Mouse (Mus musculus) heart, embryonic 12.5 days (tissue): ENCODE data around the gene Tpcn1. TPM values are rescaled to one million over a fixed set of nuclear protein-coding genes. Genes with fewer than 3 reads are reported as not detected.

ENCODE experiments used
- ATAC-seq: fragments of 200-750 bp; cut with Nextera tagmentation; 2 replicates; pipeline ENCODE4 v1.8.0; 2017; ENCODE audit warnings: moderate TSS enrichment, moderate library complexity; ENCODE audit not compliant: insufficient number of reproducible peaks, low FRiP score
- H3K27ac ChIP-seq: fragments of 300-500 bp; sonication (generic); 2 replicates; pipeline ENCODE4 v1.5.1; 2016; ENCODE audit warnings: mild to moderate bottlenecking, moderate library complexity; ENCODE audit not compliant: poor library complexity, severe bottlenecking
- H3K27me3 ChIP-seq: fragments of 300-500 bp; sonication (generic); replicated peaks from 2 replicates; pipeline ENCODE4 v1.6.1; 2016; ENCODE audit warnings: mild to moderate bottlenecking, moderate library complexity
- H3K36me3 ChIP-seq: fragments of 300-500 bp; sonication (generic); 2 replicates; pipeline ENCODE4 v1.6.1; 2016; ENCODE audit warnings: mild to moderate bottlenecking, moderate library complexity
- H3K4me1 ChIP-seq: fragments of 300-500 bp; sonication (generic); replicated peaks from 2 replicates; pipeline ENCODE4 v1.6.1; 2016; ENCODE audit warnings: mild to moderate bottlenecking
- H3K4me2 ChIP-seq: fragments of 300-500 bp; sonication (generic); 2 replicates; pipeline ENCODE4 v1.6.1; 2016; ENCODE audit warnings: mild to moderate bottlenecking, moderate library complexity
- H3K4me3 ChIP-seq: fragments of 300-500 bp; sonication (generic); 2 replicates; pipeline ENCODE4 v1.5.1; 2016; ENCODE audit warnings: mild to moderate bottlenecking
- H3K9ac ChIP-seq: fragments of 300-500 bp; sonication (generic); 2 replicates; pipeline ENCODE4 v1.6.1; 2016; ENCODE audit warnings: mild to moderate bottlenecking, moderate library complexity
- H3K9me3 ChIP-seq: fragments of 300-500 bp; sonication (generic); replicated peaks from 2 replicates; pipeline ENCODE4 v1.6.1; 2016; ENCODE audit warnings: mild to moderate bottlenecking, moderate library complexity
- WGBS: fragments of 180-500 bp; shearing (Covaris S2); methylation state at CpG from one replicate; pipeline ENCODE4 v1.1.7; 2016; 5-methylcytosine and 5-hydroxymethylcytosine counted together
- polyA plus RNA-seq: library from polyadenylated mRNA; unstranded; fragments of >200 nt; fragmentation: Nextera tagmentation; extraction: Ambion mirVana; gene quantifications from 2 replicates; pipeline ENCODE4 v1.2.1, GENCODE M21; 2016

Gene Tpcn1
- polyA plus RNA-seq, 1 experiment from 2014 or later, result 17.1 TPM

DNA sequence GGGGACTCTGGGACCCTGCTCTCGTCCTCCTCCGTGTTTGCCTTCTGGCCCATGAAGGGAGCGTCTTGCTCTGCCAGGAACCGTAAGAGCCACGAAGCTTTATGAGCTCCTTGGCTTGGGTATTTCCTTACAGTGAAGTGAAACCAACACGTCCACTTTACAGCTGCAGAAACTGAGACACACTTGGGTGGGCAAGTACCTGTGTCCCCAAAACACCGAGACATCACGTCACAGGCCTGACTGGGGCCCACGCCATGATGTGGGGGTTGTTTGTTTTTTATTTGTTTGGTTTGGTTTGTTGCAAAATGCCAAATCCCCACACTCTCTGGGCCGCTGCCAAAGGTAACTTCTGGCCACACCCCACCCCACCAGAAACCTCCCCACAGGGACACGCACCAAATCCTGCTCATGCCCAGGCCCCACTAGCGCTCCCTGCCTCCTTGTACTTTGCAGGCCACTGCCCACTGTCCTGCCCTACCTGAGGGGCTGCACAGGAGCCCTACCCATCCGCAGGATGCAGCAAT, 92.7 kb downstream of the Tpcn1 start:
- Histone ChIP-seq H3K9me3 (no peaks in the 10 kb centered on the region), H3K4me2 (no peak overlapping the region), H3K27ac (no peak overlapping the region), H3K27me3 (no peaks in the 10 kb centered on the region), H3K36me3 (peaks cover 40% of the 10 kb centered on the region), H3K4me3 (no peak overlapping the region), H3K4me1 (peaks cover 7% of the 10 kb centered on the region), H3K9ac (no peak overlapping the region)
- WGBS, result 86% methylated on average over 13 of the region's 13 CpGs
- ATAC-seq, result no peak

- H3K4me3 ChIP-seq, result no peak overlapping the region
- peaks cover 40% of the 10 kb centered on the region for H3K36me3 ChIP-seq
- no peaks in the 10 kb centered on the region for H3K9me3 ChIP-seq
- no peak overlapping the region for H3K27ac ChIP-seq
- H3K27me3 ChIP-seq, result no peaks in the 10 kb centered on the region
- 74% methylated on average over 10 of the region's 10 CpGs for WGBS
- H3K4me1 ChIP-seq, result peaks cover 12% of the 10 kb centered on the region
- ATAC-seq, result no peak
- H3K4me2 ChIP-seq, result no peak overlapping the region
- H3K9ac ChIP-seq, result no peak overlapping the region
Observed at GRCm38 (mm10) chr5:120495064-120495702, 93.3 kb downstream of the Tpcn1 start.

DNA sequence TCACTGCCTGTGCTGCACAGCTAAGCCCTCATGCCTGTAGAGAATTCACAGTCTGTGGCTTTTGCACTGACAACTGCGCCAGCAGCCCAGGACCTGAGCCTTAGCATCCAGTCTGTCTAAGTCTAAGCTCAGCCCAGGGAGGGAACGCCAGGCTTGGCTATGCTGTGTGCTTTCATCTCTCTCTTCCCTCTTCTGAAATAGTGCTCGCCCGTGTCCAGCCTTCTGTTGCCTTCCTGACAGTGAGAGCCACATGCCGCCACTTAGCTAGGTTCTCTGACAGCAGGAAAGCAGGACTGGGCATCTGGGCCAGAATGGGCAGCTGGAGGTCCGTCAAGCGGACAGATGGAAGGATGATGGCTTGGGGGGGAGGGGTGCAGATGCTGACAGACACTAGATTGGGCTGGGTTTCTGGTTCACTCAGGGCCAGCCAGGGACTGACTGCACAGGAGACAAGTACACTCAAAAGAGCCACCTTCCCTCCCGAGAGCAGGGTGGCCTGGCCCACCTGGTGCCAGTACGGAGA, 94.5 kb downstream of the Tpcn1 start:
- WGBS, result 84% methylated on average over 9 of the region's 9 CpGs
- Histone ChIP-seq H3K27me3 (no peaks in the 10 kb centered on the region), H3K4me2 (no peak overlapping the region), H3K27ac (no peak overlapping the region), H3K9ac (no peak overlapping the region), H3K9me3 (no peaks in the 10 kb centered on the region), H3K4me1 (peaks cover 12% of the 10 kb centered on the region), H3K4me3 (no peak overlapping the region), H3K36me3 (peaks cover 46% of the 10 kb centered on the region)
- no peak for ATAC-seq

DNA sequence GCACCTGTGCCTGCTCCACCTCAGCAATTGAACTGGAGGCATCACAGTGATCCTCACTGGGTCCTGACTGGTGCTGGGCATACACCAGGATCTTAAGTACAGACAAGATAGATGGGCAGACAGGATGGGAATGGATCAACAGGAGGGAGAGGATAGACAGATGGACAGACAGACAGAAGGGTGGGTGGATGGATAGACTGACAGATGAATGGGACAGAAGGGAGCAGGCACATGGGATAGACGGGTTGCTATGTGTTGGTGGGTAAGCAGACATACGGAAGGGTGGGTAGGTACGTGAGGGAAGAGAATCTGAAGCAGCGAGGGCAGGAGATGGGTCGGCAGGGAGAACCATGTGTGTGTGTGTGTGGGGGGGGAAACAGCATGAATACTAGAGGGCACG, 95.0 kb downstream of the Tpcn1 start:
- ATAC-seq, result no peak
- no peak overlapping the region for H3K27ac ChIP-seq
- H3K4me3 ChIP-seq, result no peak overlapping the region
- peaks cover 12% of the 10 kb centered on the region for H3K4me1 ChIP-seq
- no peak overlapping the region for H3K9ac ChIP-seq
- no peaks in the 10 kb centered on the region for H3K9me3 ChIP-seq
- 89% methylated on average over 6 of the region's 6 CpGs for WGBS
- H3K36me3 ChIP-seq, result peaks cover 48% of the 10 kb centered on the region
- H3K27me3 ChIP-seq, result no peaks in the 10 kb centered on the region
- no peak overlapping the region for H3K4me2 ChIP-seq

- Histone ChIP-seq H3K9me3 (no peaks in the 10 kb centered on the region), H3K9ac (no peak overlapping the region), H3K4me1 (peaks cover 12% of the 10 kb centered on the region), H3K4me3 (no peak overlapping the region), H3K27me3 (no peaks in the 10 kb centered on the region), H3K36me3 (peaks cover 51% of the 10 kb centered on the region), H3K27ac (no peak overlapping the region), H3K4me2 (no peak overlapping the region)
- no peak for ATAC-seq
- 70% methylated on average over 11 of the region's 11 CpGs for WGBS
Observed at GRCm38 (mm10) chr5:120492437-120492836, 96.0 kb downstream of the Tpcn1 start.

- ATAC-seq, result no peak
- H3K4me3 ChIP-seq, result no peak overlapping the region
- no peaks in the 10 kb centered on the region for H3K27me3 ChIP-seq
- no peaks in the 10 kb centered on the region for H3K9me3 ChIP-seq
- 58% methylated on average over 8 of the region's 8 CpGs for WGBS
- peaks cover 63% of the 10 kb centered on the region for H3K36me3 ChIP-seq
- H3K4me1 ChIP-seq, result peaks cover 12% of the 10 kb centered on the region
- H3K9ac ChIP-seq, result peak overlapping the region; percentile 9; the same call in 1 of the 2 replicates
- no peak overlapping the region; the same call in 1 of the 2 replicates for H3K4me2 ChIP-seq
- peak overlapping the region; percentile 53 for H3K27ac ChIP-seq
Observed at GRCm38 (mm10) chr5:120490679-120491192, 97.7 kb downstream of the Tpcn1 start.

DNA sequence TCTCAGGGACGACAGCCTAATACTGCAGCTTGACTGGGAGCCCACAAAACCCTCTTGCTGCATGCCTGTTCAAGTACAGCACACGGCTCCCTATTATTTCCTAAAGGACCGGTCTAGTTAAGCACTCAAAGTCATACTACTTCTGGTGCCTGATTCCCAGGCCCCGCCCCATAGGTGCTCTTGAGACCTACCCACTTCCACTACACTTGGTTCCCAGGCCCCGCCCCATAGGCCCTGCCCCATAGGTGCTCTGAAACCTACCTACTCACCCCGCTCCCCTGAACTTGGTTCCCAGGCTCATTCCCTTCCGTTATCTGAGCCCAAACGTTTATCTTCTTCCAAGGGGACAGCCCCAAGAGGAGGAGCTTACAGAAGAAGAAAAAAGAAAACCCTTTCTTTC, 100.6 kb downstream of the Tpcn1 start:
- no peaks in the 10 kb centered on the region for H3K27me3 ChIP-seq
- H3K36me3 ChIP-seq, result peaks cover 64% of the 10 kb centered on the region
- no peak overlapping the region for H3K27ac ChIP-seq
- peaks cover 12% of the 10 kb centered on the region for H3K4me1 ChIP-seq
- ATAC-seq, result no peak
- WGBS, result 77% methylated on average over 8 of the region's 8 CpGs
- no peak overlapping the region for H3K4me2 ChIP-seq
- no peaks in the 10 kb centered on the region for H3K9me3 ChIP-seq
- H3K9ac ChIP-seq, result no peak overlapping the region
- H3K4me3 ChIP-seq, result no peak overlapping the region

Other genes with a start within 250 kb of the Tpcn1 start
- gene Lhx5, start 157.0 kb downstream of the Tpcn1 start, polyA plus RNA-seq, result 0.11 TPM in 1 of 2 replicates, not detected in the other
- 9.1 and 10.6 TPM in 2 replicates for gene Sdsl, start 115.9 kb downstream of the Tpcn1 start, polyA plus RNA-seq
- not detected in 2 replicates for gene Sds, start 112.1 kb downstream of the Tpcn1 start, polyA plus RNA-seq
- gene Plbd2, start 85.0 kb downstream of the Tpcn1 start, polyA plus RNA-seq, result 47.4 and 50.6 TPM in 2 replicates
- 4.3 and 4.5 TPM in 2 replicates for gene Slc8b1, start 77.5 kb downstream of the Tpcn1 start, polyA plus RNA-seq
- gene Iqcd, start 343 bp upstream of the Tpcn1 start, polyA plus RNA-seq, result 0.19 and 0.33 TPM in 2 replicates
- 9.1 and 10.8 TPM in 2 replicates for gene Rita1, start 23.9 kb upstream of the Tpcn1 start, polyA plus RNA-seq
- 38.7 and 38.8 TPM in 2 replicates for gene Ddx54, start 24.1 kb upstream of the Tpcn1 start, polyA plus RNA-seq
- not detected in 2 replicates for gene Cfap73, start 45.6 kb upstream of the Tpcn1 start, polyA plus RNA-seq
- gene Rasal1, start 60.1 kb upstream of the Tpcn1 start, polyA plus RNA-seq, result 0.21 TPM in 1 of 2 replicates, not detected in the other
- 0.24 and 0.28 TPM in 2 replicates for gene Dtx1, start 123.3 kb upstream of the Tpcn1 start, polyA plus RNA-seq
- gene Oas2, start 161.2 kb upstream of the Tpcn1 start, polyA plus RNA-seq, result 0.08 and 0.11 TPM in 2 replicates
- 0.33 and 0.36 TPM in 2 replicates for gene Oas3, start 189.0 kb upstream of the Tpcn1 start, polyA plus RNA-seq
- gene Oas1e, start 206.9 kb upstream of the Tpcn1 start, polyA plus RNA-seq, result not detected in 2 replicates
- 0.19 and 0.63 TPM in 2 replicates for gene Oas1c, start 223.8 kb upstream of the Tpcn1 start, polyA plus RNA-seq